Mouse (Mus musculus) layer of hippocampus, postnatal 10 days (tissue): ENCODE data around the gene Tmem181a. TPM values are rescaled to one million over a fixed set of nuclear protein-coding genes. Genes with fewer than 3 reads are reported as not detected.
"Not testable (repeated sequence)": the region's sequence is repeated elsewhere in the genome, so short reads cannot be mapped to it uniquely, and the experiment has no call there.

Experiments used
- DNase-seq, 2 experiments: peaks; one replicate each; pipeline ENCODE4 v3.0.0; 2021; ENCODE audit warnings: low spot score in 2 of 2
- long read RNA-seq: library from polyadenylated mRNA; stranded (forward); transcript quantifications from one replicate; pipeline ENCODE4 v2.0.0, GENCODE M21; 2023
- total RNA-seq, 2 experiments: library from RNA; stranded (reverse); gene quantifications; 2 replicates each; pipeline ENCODE4 v1.2.3; 2021

Gene Tmem181a
- total RNA-seq, result 10 to 100 TPM; 89.3 to 92.7 TPM
- long read RNA-seq, full-length matches to known transcripts, result 23 of 45 reads
- long read RNA-seq, partial matches to known transcripts, result 10 of 45 reads
- long read RNA-seq, other reads (novel, unspliced or antisense), result 12 of 45 reads

DNA sequence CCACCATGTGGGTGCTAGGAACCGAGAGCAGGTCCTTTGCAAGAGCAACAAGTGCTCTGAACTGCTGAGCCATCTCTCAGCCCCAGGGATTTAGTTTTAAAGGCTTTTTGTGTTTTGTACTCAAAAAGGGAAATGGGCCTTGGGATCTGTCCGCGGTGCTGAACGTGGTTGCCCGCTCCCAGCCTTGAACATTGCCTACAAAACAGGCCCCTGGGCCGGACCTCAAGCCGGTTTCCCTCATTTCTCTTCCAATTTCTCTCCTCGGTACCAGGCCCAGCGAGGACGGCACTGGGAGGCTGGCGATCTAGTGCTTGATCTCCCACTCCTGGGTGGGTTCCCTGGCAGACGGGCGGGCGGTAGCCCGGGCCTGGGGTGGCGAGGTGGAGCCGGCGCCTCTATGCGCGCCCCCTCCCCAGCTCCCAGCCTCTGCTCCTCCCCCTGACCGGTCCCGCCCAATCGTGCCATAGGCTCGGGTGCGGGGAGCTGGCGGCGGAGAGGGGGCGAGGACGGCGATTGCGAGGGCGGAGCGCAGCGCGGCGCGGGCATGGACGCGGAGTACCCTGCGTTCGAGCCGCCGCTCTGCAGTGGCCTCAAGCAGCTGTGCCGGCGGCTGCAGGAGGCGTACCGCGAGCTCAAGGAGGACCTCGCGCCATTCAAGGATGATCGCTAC, at the start of gene Tmem181a:
Gene Tmem181a (plus strand): TSS at position 461 of the 670 bp plus-strand sequence.
- DNase-seq, result not testable (repeated sequence)

DNA sequence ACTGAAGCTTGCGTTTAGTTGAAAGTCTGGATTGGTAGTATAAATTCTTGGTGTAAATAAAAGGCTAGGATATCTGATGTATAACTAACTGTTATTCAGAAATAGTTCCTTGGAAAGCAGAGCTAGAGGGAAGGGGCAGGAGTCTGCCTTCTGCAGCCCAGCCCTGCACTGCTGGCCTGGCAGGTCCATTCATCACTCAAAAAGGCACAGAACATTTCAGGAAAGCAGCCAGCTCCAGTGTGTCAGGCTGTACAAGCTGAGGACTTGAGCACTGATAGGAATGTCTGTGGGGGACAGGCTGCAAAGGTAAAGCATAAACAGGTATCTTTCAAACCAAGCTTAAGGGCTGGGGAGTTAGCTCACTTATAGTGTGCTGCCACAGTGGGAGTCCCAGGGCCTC, 44.9 kb upstream of the Tmem181a start:
- no peak for DNase-seq

- DNase-seq, result no peak
These were observed 41.0 kb upstream of the Tmem181a start for GRCm38 (mm10) chr17:6215640-6216039.

DNA sequence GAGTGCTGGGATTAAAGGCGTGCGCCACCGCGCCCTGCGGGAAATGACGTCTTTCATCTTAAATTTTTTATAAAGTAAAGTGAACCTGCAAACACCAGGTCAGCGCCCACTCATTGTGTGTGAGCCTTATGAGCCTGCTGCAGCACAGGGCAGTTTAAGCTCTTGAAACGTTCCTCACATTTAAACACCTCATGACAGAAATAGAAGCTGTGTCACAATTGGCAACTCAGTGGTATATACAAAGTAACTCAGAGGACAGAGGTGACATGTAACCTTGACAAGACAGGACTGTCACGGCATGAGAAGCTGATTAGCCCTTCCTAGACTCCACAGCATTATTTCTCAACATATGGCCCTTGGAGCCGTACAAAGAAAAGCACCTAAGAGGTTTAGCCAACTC, 40.1 kb upstream of the Tmem181a start:
- DNase-seq, result no peak

DNA sequence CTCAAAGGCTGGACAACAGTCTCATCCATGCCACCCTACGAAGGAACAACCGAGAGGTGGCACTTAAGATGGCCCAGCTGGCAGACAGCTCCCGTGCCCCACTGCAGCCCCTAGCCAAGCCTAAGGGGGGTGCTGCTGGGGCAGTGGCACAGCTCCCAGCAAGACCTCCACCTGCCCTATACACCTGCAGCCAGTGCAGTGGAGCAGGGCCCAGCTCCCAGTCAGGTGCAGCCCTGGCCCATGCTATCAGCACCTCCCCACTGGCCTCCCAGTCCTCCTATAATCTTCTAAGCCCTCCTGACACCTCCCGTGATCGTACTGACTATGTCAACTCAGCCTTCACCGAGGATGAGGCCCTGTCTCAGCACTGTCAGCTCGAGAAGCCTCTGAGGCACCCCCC, 24.0 kb upstream of the Tmem181a start:
- not testable (repeated sequence) for DNase-seq

- DNase-seq, result not testable (repeated sequence)
These were observed 5.4 kb upstream of the Tmem181a start for GRCm38 (mm10) chr17:6251298-6251697.

DNA sequence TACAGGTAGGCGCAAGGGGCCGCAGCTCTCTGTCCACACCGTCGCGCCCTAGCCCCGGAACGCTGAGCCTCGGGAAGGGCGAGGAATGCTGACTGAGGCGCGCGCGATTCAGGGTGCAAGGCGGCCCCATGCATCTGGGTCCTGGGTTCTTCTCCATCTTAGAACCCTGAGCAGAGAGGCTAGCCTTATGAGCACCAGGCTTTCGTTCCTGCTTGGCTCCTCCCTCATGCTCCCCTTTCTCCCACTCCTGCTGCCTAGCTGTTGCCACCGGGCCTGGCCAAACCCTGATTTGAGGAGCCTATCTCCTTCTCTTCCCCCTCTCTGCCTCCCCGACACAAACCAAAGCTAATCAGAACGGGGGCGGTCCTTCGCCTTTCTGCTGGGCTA, 403 bp downstream of the Tmem181a start:
- peak; percentile 69 to 75 for DNase-seq

- peak; percentile 42 to 52 for DNase-seq
These were observed 13.5 kb downstream of the Tmem181a start for GRCm38 (mm10) chr17:6269876-6270831.

DNA sequence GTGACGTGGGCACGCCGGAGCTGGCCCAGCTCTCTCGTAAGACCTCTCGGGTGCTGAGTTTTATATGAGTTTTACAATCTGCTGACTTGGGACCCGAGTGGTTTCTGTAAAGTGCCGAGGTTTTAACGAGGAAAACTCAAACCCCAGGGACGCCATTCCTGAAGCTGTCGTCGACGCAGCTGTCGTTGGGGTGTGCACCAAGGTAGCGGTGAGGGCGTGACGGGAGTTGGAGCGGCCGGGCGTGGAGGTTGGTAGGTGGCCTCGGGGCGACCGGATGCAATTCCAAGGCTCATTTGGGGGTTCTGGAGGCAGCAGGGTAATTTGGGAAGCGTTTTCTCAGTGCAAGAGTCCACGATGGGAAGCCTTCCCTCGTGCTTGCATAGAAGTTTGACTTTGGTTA, 14.2 kb downstream of the Tmem181a start:
- not testable (repeated sequence) for DNase-seq

DNA sequence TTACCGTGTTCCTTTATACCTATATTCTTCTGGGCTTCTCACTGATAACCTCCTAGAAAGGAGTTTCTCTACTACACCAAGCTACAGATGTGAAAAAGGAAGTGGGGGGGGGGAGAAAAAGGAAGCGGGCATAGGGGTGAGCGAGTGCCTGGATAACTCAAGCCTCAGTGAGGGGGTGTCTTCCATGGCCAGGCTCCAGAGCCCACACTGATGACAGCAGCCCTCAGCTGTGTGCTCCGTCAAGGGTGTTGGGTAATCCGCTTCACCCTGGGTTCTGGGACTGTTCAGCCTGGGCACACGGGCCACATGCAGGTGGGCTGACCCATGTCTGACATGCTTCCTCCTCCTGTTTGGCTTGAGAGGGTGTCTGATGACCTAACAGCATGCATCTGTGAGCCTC, 15.3 kb downstream of the Tmem181a start:
- not testable (repeated sequence) for DNase-seq

GRCm38 (mm10) chr17:6274693-6275092, 18.0 kb downstream of the Tmem181a start:
- not testable (repeated sequence) for DNase-seq

DNA sequence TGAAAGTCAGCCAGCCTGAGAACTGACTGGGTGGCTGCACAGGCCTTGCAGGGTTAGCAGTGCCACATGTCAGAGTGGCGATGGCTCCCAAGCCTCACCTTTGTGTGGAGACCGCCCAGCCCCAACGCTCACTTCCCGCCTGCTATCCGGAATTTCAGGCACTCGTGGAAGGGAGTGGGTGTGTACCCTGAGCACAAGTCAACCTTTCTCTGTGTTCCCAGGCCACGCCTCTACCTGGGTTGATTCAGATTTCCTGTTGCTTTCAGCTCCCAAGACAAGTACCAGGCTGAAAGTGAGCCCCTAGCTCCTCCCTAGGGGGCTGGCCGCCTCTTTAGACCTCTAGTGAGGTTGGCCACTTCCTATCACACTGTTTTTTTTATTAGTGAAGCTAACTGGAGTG, 22.5 kb downstream of the Tmem181a start:
- DNase-seq, result not testable (repeated sequence)

GRCm38 (mm10) chr17:6279772-6280171, 23.1 kb downstream of the Tmem181a start:
- not testable (repeated sequence) for DNase-seq

GRCm38 (mm10) chr17:6280513-6280912, 23.9 kb downstream of the Tmem181a start:
- DNase-seq, result not testable (repeated sequence)

DNA sequence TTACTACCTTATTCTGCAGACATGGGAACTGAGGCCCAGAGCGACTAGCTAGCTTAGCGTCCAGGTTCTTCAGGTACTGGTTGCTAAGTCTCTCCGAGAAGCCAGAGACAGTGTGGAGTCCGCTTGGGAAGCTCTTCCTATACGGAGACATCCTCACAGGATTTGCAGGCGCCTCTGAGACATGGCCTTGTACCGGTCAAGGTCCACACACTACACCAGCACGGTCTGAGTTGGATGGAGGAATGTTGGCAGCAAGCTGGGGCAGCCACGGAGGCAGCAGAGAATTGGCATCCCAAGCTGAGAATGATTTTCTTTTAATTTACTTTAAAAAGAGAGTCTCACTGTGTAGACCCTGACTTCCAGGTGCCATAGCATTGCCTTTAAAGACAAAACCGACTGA, 26.5 kb downstream of the Tmem181a start:
- not testable (repeated sequence) for DNase-seq

DNA sequence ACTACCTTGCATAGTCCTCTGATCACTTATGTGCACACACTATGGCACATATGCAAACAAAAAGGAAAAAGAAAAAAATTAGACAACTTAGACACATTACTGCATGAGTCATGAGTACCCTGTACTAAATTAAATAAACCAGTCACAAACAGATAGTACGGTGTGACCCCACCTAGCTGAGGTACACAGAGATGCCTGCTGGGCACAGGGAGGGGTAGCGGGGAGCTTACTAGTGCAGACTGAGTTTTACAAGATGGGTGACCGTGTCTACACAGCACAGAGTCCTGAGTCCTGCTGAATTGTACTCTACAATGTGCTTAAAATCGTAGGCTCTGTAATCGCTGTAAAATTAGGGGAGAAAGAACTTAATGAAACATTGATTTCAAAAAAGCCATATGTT, 29.5 kb downstream of the Tmem181a start:
- not testable (repeated sequence) for DNase-seq

DNA sequence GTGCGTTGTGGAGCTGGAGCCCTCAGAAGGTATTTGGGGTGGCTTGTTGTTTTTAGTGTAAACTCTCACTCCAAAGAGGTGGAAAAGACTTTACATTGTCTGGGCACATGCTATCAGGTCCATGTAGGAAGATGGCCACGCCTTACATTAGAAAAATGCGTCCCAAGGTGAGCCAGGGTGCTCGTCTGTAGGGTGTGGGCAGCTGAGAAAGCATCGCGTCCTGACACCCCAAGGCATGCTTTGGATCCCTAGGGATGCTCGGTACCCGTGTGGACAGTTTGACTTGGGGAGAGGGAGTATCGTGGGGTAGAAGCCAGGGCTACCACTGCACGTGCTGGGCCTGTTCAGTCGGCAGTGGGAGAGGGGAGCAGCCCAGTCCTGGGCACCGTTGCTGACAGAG, 32.4 kb downstream of the Tmem181a start:
- not testable (repeated sequence) for DNase-seq

DNA sequence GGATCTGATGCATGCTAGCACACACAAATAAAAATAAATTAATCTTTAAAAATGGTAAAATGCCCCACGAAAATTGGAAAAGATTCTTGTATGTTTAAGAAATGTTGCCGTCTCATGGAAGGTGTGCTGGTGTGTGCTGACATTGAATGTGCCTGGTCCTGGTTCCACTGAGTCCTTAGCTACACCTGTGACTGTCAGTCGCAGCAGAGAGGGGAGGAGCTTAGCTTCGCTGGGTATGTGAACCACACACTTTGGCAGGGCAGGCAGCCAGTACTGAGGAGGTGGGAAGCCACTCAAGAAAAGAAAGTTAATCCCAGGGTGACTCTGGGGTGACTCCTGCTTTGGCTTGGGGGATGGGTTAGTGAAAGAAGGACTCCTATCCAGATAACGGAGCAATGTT, 37.2 kb downstream of the Tmem181a start:
- DNase-seq, result not testable (repeated sequence)

DNA sequence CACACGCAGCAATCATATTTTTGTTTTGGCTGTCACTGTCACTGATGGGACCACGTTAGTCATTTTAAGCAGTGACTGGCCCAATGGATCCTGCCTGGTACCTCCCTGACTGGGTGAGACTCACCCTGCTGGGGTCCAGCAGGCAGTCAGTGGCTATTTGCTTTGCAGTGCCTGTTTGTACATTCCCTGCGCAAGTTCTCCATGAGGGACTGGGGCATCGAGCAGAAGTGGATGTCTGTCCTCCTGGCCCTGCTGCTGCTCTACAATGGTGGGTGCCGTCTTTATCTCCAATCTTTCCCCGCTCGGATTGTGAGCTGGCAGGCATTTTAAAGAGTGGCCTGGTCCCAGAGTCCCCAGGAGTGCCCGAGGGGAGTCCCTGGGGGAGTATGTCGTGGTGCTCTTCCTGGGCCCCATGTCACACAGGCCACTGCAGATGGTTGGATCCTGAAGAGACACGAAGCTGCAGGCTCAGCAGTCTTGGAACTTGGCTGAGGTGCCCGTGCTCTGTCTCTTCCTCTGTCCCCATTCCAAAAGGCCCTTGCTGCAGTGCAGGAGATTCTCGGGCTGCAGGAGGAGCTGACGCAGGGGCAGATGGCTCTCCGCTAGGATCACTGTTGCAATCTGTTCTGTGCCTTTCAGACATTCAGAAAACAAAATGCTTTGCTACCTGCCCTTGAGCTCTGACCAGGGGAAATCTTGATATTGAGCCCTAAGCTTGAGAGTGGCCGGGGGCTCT, 40.6 kb downstream of the Tmem181a start:
- DNase-seq, result not testable (repeated sequence)

DNA sequence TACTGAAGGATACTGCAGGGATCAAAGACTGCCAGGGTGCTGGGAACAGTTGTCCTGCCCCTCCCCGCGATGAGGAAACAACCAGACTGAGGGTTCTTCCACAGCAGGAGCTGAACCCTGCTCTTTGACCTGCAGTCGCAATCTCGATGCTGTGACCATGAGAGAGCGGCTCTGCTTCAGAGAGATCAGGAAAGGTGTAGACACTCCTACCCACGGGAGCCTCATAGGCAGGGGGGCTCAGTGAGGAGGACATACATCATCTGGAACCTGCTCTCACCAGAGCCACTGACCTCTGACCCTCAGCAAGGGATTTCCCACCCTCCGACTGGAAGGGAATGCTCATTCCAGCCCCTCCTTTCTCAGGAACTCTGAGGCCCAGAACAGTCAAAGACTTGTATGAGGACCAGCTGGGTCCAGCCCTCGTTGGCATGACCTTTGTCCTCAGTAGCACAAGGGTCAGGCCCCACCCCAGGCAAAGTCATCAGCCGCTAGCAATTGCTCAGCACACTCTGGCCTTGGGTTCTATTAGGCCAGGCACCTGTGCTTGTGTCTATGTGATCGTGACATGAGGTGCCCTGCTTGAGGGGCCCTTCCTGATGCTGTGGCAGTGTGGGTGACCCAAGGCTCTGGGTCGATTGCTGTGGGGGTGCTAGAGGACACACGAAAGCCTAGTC, 43.7 kb downstream of the Tmem181a start:
- DNase-seq, result not testable (repeated sequence)

GRCm38 (mm10) chr17:6304891-6305290, 48.2 kb downstream of the Tmem181a start:
- DNase-seq, result not testable (repeated sequence)
